Mouse (Mus musculus) olfactory bulb, adult 2 months (tissue): Measurements from ENCODE around the gene Gm20696.

Experiments used
- CTCF ChIP-seq: fragments of 200-500 bp; IDR thresholded peaks from 2 replicates; pipeline ENCODE4 v1.5.1; 2012; ENCODE audit warnings: low read depth, mild to moderate bottlenecking, low read length, moderate library complexity; ENCODE audit not compliant: insufficient read depth
- POLR2A ChIP-seq: fragments of 200-500 bp; IDR thresholded peaks from 2 replicates; pipeline ENCODE4 v1.6.1; 2012; ENCODE audit warnings: mild to moderate bottlenecking, low read depth, low read length, moderate library complexity; ENCODE audit not compliant: insufficient read depth

DNA sequence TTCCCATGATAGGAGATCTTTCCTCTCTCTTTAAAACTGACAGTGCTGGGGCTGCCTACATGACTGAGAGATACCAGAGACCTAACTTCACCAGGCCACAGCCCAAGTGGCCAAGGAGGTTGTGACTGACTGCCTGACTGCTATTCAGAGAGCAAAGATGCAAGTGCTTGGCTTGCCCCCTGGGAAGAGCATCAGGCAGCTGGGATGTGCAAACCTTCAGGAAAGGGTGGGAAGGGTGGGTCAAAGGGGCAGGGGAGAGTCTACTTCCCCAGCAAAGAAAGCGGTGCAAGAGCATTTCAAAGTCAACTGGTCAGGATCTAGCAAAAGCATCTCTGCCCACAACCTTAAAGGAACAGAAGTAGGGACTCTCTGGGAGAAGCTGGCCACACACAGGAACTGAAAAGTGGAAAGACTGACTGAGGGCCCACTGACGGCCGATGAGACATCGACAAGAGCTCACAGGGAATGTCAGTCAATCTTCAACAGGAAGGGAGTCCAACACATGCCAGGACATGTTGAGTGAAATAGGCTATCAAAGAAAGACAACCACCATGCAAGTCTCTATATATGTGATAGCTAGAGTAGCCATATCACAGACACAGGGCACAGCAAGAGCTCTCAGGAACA, 282.6 kb downstream of the Gm20696 start:
- no peak for TF ChIP-seq CTCF
- TF ChIP-seq POLR2A: no peak
